Mouse (Mus musculus) embryonic facial prominence, embryonic 10.5 days (tissue): ENCODE measurements around the gene Lekr1. TPM values are rescaled to one million over a fixed set of nuclear protein-coding genes. Genes with fewer than 3 reads are reported as not detected.
A peak's percentile ranks its signal among the peaks of the same experiment; 100 is the strongest.
"Not testable (repeated sequence)": the region's sequence is repeated elsewhere in the genome, so short reads cannot be mapped to it uniquely, and the experiment has no call there.

Source experiments
- DNase-seq: peaks from one replicate; pipeline ENCODE4 v3.0.0-alpha.2; 2017; ENCODE audit warnings: low spot score
- H3K27ac ChIP-seq: fragments of 300-500 bp; sonication (generic); replicated peaks from 2 replicates; pipeline ENCODE4 v1.5.1; 2016; ENCODE audit warnings: mild to moderate bottlenecking
- H3K27me3 ChIP-seq: fragments of 300-500 bp; sonication (generic); replicated peaks from 2 replicates; pipeline ENCODE4 v1.6.1; 2016; ENCODE audit warnings: low read depth, mild to moderate bottlenecking; ENCODE audit not compliant: poor library complexity, severe bottlenecking
- H3K36me3 ChIP-seq: fragments of 300-500 bp; sonication (generic); replicated peaks from 2 replicates; pipeline ENCODE4 v1.6.1; 2016; ENCODE audit warnings: mild to moderate bottlenecking, moderate library complexity
- H3K4me1 ChIP-seq: fragments of 300-500 bp; sonication (generic); 2 replicates; pipeline ENCODE4 v1.6.1; 2016
- H3K4me3 ChIP-seq: fragments of 300-500 bp; sonication (generic); 2 replicates; pipeline ENCODE4 v1.5.1; 2016; ENCODE audit warnings: mild to moderate bottlenecking, moderate library complexity
- H3K9me3 ChIP-seq: fragments of 300-500 bp; sonication (generic); 2 replicates; pipeline ENCODE4 v1.6.1; 2016; ENCODE audit warnings: mild to moderate bottlenecking
- WGBS: fragments of 180-500 bp; shearing (Covaris S2); methylation state at CpG from one replicate; pipeline ENCODE4 v1.1.7; 2016; 5-methylcytosine and 5-hydroxymethylcytosine counted together
- polyA plus RNA-seq: library from polyadenylated mRNA; unstranded; fragments of >200 nt; fragmentation: Nextera tagmentation; extraction: Ambion mirVana; gene quantifications from 2 replicates; pipeline ENCODE4 v1.2.1, GENCODE M21; 2016

Lekr1 gene
- polyA plus RNA-seq, 1 experiment from 2014 or later, result 5.3 TPM

DNA sequence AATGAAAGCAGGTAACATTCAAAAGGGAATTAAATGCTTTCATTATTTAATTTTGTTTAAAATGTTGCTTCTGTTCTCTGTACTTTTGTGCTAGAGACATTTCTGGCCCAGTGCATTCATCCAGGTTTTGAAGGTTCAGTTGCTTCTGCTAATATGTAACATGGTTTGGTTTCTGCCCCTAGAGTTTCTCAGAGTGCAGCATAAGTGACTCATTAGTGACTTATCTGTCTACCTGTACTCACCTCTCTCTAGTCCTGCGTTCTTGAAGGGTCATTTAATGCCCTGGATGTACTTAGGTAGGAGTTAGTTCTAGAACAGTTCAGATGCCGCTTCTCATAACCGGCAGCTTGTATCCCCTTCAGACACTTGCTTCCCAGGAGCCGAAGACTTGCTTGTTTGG is 56.9 kb downstream of the Lekr1 start:
- no peaks in the 10 kb centered on the region for H3K9me3 ChIP-seq
- WGBS, result 93% methylated on average over 4 of the region's 4 CpGs

DNA sequence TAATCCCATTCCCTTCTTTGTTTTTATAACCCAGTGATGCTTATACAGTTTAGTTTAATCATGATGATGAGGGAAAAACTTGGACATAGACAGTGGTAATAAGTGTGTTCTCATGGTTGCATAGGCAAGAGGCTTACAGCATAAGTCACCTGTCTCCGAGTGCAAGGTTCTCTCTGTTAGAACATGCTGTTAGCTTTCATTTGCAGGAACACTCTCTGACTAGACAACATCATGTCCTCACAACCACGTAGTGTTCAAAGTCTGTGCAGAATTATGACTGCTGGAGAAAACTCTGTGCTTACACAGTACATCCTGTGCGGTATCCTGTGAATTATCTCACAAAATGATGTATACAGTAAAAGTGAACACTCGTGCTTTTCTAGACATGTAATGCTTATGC is 57.6 kb downstream of the Lekr1 start:
- 87% methylated on average over 4 of the region's 4 CpGs for WGBS
- no peak for DNase-seq
- no peak overlapping the region for H3K4me3 ChIP-seq

More for the DNA sequence above, 56.9 kb downstream of the Lekr1 start:
- Histone ChIP-seq H3K27me3 (no peaks in the 10 kb centered on the region), H3K4me3 (no peak overlapping the region), H3K27ac (no peak overlapping the region), H3K36me3 (no peaks in the 10 kb centered on the region), H3K4me1 (no peaks in the 10 kb centered on the region)
- no peak for DNase-seq

DNA sequence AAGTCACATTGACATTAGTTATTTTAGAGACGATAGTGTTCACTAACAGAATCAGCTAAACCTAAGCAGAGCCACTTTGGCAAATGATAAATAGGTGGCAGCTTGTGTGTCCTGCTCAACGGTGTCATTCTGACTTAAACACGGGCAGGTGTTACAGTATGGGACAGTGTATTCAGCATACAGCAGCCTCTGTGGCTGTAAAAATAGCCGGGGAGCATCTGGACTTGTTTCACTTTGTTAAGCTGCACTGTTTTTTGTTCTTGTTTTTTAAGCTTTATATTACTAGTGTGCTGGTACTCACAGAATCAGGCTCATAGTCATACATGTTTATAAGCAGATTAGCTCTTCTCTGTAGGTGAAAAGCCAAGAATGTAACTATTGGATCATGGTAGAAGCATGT is 71.8 kb downstream of the Lekr1 start:
- Histone ChIP-seq H3K9me3 (no peaks in the 10 kb centered on the region), H3K4me1 (no peaks in the 10 kb centered on the region), H3K27ac (no peak overlapping the region), H3K4me3 (no peak overlapping the region), H3K36me3 (no peaks in the 10 kb centered on the region), H3K27me3 (no peaks in the 10 kb centered on the region)
- no peak for DNase-seq
- WGBS, result 91% methylated on average over 4 of the region's 4 CpGs

More for the DNA sequence above, 57.6 kb downstream of the Lekr1 start:
- H3K9me3 ChIP-seq, result no peaks in the 10 kb centered on the region
- H3K27me3 ChIP-seq, result no peaks in the 10 kb centered on the region
- H3K36me3 ChIP-seq, result no peaks in the 10 kb centered on the region
- no peak overlapping the region for H3K27ac ChIP-seq
- no peaks in the 10 kb centered on the region for H3K4me1 ChIP-seq

DNA sequence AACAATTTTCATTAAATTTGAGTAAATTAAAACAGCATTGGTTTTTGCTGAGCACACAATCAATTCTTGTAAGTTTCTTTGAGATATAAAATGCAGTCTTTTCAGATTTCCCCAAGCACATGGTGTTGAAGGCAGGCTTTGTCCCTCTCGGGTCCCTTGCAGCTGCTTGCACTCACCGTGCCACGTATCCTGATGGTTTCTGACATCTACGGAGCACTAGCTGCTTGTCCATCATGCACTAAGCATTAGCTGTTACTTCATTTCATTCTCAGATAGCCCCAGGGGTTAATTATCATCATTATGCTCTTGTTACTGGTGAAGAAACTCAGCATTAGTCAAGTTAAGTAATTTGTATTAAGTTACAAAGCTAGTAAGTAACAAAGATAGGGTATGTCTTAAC is 78.9 kb downstream of the Lekr1 start:
- Histone ChIP-seq H3K4me1 (peaks cover 4% of the 10 kb centered on the region), H3K27ac (no peak overlapping the region), H3K9me3 (no peaks in the 10 kb centered on the region), H3K36me3 (no peaks in the 10 kb centered on the region), H3K27me3 (no peaks in the 10 kb centered on the region; the same call in 1 of the 2 replicates), H3K4me3 (no peak overlapping the region)
- peak; percentile 51 for DNase-seq
- 29% methylated on average over 4 of the region's 4 CpGs for WGBS

DNA sequence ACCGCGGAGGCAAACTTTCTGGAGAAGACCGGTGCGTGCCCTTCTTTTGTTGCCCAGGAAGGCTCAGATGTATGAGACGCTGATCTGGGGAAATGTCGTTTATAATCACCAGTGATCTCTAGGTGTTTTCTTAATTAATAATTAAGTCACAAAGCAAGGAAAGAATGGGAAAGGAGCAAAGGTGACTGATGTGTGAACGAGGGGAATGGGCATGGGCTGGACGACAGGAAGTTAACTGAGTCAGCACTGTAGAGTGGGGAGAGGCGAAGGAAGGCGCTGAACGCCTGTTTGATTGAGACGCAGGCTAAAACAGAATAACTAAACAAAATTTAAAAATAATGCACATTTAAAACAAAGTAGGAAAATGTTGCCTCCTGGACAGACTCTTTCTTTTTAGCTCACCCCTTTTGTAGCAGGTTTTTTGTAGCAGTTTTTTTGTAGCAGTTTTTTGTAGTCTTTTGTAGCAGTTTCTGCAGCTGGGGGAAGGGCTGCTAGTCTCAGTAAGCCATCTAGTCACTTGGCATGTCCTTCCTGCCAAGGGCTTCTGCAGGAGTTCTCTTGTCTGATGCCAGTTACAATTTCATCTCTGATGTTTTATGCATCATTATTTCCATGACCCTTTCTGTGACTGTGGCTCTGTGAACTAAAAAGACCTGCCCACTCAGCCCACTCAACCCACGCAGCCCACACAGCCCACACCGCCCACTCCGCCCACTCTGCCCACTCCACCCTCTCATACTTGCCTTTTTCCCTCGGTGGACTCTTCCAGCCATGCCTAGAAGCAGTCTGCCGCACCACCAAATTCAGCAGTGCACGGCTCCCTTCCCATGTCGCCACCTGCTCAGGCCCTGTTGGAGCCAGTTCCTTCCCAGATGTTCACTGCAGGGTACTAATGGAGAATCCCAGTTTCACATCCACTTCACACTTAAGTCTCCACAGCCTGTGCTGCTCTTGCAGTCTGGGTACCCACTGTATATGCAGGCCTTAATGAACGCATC is 98.8 kb downstream of the Lekr1 start:
- 83% methylated on average over 20 of the region's 20 CpGs for WGBS
- H3K4me3 ChIP-seq, result no peak overlapping the region
- H3K36me3 ChIP-seq, result no peaks in the 10 kb centered on the region
- H3K9me3 ChIP-seq, result no peaks in the 10 kb centered on the region
- DNase-seq, result no peak
- H3K4me1 ChIP-seq, result peaks cover 21% of the 10 kb centered on the region
- H3K27me3 ChIP-seq, result no peaks in the 10 kb centered on the region
- no peak overlapping the region for H3K27ac ChIP-seq

DNA sequence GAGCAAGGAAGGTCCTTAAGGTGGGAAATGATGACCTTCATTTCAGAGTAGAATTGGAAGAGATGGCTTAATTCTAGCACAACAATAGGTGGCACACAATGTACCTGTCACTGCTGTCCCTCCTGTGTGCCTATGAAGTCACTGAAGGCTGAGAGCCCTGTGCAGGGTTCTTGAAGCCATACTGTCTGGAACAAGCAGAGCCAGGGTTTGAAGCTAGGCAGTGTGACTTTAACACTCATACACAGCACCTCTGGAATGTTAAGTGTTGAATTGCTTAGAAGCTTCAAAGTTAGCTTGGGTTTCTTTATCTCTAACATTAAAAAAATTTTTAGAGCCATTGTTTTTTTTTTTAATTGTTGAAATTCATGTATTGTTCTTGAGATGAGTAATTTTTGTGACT is 100.4 kb downstream of the Lekr1 start:
- no peak for DNase-seq
- Histone ChIP-seq H3K27ac (no peak overlapping the region), H3K4me3 (no peak overlapping the region), H3K4me1 (peaks cover 21% of the 10 kb centered on the region), H3K36me3 (no peaks in the 10 kb centered on the region), H3K9me3 (no peaks in the 10 kb centered on the region), H3K27me3 (no peaks in the 10 kb centered on the region)

DNA sequence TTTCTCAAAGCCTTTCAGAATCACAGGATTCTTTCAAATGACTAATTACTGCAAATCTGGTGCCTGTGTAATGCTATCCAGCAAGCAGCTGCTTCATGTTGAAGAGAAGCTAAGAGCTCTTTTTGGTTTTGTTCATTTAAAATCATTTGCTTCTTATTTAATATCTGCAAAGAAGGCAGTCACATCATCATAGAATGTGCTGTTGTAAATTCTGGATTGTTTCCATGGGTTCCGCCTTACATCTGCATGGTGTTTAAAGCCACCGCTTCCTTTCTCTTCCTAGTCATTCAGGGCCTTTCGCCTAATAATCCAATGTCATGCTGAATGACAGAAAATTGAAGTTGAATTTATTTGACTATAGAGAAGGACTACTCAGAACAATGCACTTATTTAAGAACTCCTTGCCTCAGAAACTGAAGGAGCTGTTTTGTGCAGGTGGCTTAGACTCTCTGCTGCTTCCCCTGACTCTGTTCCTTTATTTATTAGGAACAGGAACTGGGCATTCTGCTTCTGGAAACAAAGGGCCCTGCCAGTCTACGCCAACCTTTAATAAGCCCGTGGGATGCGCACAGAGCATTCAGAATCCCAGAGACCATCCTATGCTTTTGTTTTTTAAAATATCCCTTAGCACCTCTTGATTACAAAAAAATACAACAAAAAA is 101.3 kb downstream of the Lekr1 start:
- H3K27me3 ChIP-seq, result no peaks in the 10 kb centered on the region
- no peaks in the 10 kb centered on the region for H3K9me3 ChIP-seq
- H3K4me1 ChIP-seq, result peaks cover 21% of the 10 kb centered on the region
- WGBS, result 64% methylated on average over 6 of the region's 6 CpGs
- DNase-seq, result no peak
- H3K4me3 ChIP-seq, result no peak overlapping the region
- no peaks in the 10 kb centered on the region for H3K36me3 ChIP-seq
- H3K27ac ChIP-seq, result no peak overlapping the region; the same call in 1 of the 2 replicates

DNA sequence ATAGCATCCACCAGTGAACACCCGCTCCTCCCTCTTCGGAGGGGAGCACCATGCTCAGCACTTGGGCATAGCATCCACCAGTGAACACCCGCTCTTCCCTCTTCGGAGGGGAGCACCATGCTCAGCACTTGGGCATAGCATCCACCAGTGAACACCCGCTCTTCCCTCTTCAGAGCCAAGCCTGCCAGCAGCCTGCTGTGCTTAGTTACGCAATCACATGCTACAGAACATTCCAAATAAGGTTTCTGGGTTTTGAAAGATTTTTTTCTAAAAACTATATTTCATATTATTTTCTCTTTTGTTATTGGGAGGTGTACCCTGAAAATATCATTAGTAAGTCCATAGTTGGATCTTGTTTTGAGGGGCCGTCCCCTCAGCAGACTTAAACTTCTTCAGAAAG is 103.6 kb downstream of the Lekr1 start:
- not testable (repeated sequence) for DNase-seq, H3K4me3 ChIP-seq, H3K27ac ChIP-seq, H3K27me3 ChIP-seq, H3K9me3 ChIP-seq, H3K36me3 ChIP-seq
- peaks cover 19% of the 10 kb centered on the region for H3K4me1 ChIP-seq
- 95% methylated on average over 7 of the region's 7 CpGs for WGBS

DNA sequence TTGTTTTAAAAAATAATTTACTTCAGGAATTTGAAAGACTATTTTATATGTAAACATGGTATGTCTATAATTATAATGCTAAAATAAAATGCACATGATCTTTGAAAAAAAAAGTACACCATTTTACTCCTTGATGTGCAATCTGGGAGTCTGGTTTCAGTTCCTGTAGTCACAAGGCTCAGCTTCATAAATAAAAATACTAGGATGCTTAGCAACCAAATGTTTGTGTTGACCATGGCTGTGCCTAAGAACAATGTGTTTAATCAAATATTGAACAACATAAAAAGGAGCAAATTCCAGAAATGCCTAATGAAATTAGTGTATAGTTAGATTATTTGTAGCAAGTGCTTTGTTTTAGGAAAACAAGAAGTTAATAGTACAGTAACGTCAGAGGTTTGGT is 107.9 kb downstream of the Lekr1 start:
- DNase-seq, result no peak
- Histone ChIP-seq H3K27me3 (no peaks in the 10 kb centered on the region), H3K27ac (no peak overlapping the region), H3K36me3 (no peaks in the 10 kb centered on the region), H3K4me3 (no peak overlapping the region), H3K4me1 (no peaks in the 10 kb centered on the region), H3K9me3 (no peaks in the 10 kb centered on the region)
- 86% methylated on average over 1 of the region's 1 CpGs for WGBS

DNA sequence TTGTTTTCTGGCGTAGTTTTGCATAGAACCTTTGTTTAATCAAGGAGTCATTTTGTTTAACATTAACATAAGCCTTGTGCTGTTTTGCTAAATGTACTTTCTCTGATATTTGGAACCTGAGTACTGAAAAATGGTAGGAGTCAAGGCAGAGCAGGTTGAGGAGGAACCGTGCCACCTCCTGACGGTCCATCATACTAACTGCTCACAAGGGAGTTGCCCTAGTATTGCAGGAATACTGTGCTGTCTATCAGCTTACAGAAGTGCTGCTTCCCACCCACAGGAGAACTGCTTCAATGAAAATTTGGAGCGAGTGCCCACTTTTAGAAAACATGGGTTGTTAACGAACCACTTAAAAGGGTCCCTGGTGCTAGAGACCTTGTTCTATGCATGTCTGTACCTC is 109.1 kb downstream of the Lekr1 start:
- Histone ChIP-seq H3K27ac (no peak overlapping the region), H3K36me3 (no peaks in the 10 kb centered on the region), H3K9me3 (no peaks in the 10 kb centered on the region), H3K4me3 (no peak overlapping the region), H3K4me1 (no peaks in the 10 kb centered on the region), H3K27me3 (no peaks in the 10 kb centered on the region)
- 89% methylated on average over 5 of the region's 5 CpGs for WGBS
- DNase-seq, result no peak

DNA sequence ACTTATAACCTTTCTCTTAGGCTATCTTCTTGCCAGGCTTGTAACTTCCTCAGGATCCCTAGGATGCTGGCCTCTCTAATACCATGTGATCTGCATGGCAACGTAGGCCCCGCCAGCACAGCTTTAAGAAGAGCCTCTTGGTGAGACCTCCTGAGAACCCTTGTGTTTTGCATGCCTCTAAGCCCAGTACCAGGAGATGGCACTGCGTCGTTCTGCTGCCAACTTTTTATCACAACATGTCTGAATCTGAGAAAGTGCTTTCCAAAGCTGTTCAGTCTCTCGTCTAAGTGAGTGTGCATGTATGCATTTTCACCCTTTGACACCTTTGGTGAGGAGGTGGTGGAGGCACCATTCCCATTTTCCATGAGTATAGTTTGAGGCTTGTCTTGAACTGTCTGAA is 116.2 kb downstream of the Lekr1 start:
- Histone ChIP-seq H3K27me3 (no peaks in the 10 kb centered on the region), H3K4me3 (no peak overlapping the region)
- 73% methylated on average over 5 of the region's 5 CpGs for WGBS

DNA sequence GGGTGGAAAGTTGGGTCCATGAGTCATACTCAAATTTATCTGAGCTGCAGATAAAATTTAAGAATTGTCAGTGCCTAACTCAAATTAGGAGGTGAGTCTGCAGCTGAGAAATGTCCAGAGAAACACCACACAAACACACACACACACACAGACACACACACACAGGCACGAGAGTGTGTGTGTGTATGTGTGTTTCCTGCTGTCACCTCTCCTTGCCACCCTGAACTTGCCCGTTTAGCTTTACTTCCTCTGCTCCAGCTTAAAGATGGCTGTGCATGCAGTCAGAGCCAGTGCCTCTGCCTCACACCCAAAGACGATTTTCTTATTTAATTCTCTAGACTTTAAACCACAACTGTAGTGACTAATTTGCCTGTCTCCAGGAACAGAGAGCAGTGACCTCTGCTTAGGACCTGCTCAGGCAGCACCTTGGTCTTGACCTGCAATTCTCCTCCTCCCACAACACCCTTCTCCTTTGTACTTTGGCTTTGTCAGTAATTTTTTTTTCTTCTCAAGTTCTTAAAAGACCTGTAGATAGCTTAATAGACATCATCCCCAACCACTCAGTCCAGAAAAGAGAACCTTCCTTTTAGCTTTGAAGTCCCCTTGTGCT is 124.2 kb downstream of the Lekr1 start:
- Histone ChIP-seq H3K36me3 (no peaks in the 10 kb centered on the region), H3K4me3 (no peak overlapping the region), H3K4me1 (0 out of 2 replicates have a peak, but pooled peaks cover 2% of the 10 kb centered on the region), H3K9me3 (no peaks in the 10 kb centered on the region), H3K27ac (no peak overlapping the region), H3K27me3 (no peaks in the 10 kb centered on the region)
- 65% methylated on average over 3 of the region's 3 CpGs for WGBS
- DNase-seq, result no peak

More for the DNA sequence above, 116.2 kb downstream of the Lekr1 start:
- Histone ChIP-seq H3K36me3 (no peaks in the 10 kb centered on the region), H3K27ac (no peak overlapping the region), H3K9me3 (no peaks in the 10 kb centered on the region), H3K4me1 (no peaks in the 10 kb centered on the region)
- no peak for DNase-seq
